Mouse (Mus musculus) cortical plate, adult 2 months (tissue): ENCODE data around the gene Fam209.

Experiments
- CTCF ChIP-seq: fragments of 200-500 bp; IDR thresholded peaks from 2 replicates; pipeline ENCODE4 v1.5.1; 2011; ENCODE audit warnings: mild to moderate bottlenecking, control low read depth, low read length; ENCODE audit not compliant: insufficient read depth; ENCODE audit errors: extremely low read depth
- POLR2A ChIP-seq: fragments of 200-500 bp; IDR thresholded peaks from 2 replicates; pipeline ENCODE4 v1.6.1; 2011; ENCODE audit warnings: mild to moderate bottlenecking, low read length, control low read depth; ENCODE audit not compliant: insufficient read depth; ENCODE audit errors: extremely low read depth

DNA sequence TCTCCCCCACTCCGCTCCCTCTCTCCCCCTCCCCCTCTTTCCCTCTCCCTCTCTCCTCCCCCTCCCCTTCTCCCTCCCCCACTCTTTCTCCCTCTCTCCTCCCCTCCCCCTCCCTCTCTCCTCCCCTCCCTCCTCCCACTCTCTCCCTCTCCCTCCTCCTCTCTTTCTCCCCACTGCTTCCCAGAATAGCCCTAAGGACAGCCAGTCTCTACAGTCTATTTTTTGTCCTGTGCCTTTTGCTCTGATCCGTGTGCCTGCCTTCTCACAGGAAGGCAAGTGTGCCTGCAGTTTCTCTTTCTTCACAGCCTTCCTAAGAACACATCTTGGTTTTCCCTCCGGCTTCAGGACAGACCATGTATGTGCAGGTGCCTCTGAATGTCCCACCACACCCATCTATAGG is 5.0 kb downstream of the Fam209 start:
- TF ChIP-seq CTCF = no peak
- no peak for TF ChIP-seq POLR2A
